Mouse (Mus musculus) heart, embryonic 15.5 days (tissue): ENCODE results near the gene Mad2l2. TPM values are rescaled to one million over a fixed set of nuclear protein-coding genes. Genes with fewer than 3 reads are reported as not detected.
"Not testable (repeated sequence)": the region's sequence is repeated elsewhere in the genome, so short reads cannot be mapped to it uniquely, and the experiment has no call there.

Experiments
- ATAC-seq: fragments of 200-750 bp; cut with Nextera tagmentation; replicated peaks from 2 replicates; pipeline ENCODE4 v1.8.0; 2017; ENCODE audit warnings: low read depth, moderate TSS enrichment; ENCODE audit not compliant: insufficient number of reproducible peaks, insufficient read depth, low FRiP score
- H3K27ac ChIP-seq: fragments of 300-500 bp; sonication (generic); 2 replicates; pipeline ENCODE4 v1.5.1; 2015; ENCODE audit warnings: mild to moderate bottlenecking, inconsistent platforms
- H3K27me3 ChIP-seq: fragments of 300-500 bp; sonication (generic); 2 replicates; pipeline ENCODE4 v1.6.1; 2015; ENCODE audit warnings: inconsistent platforms
- H3K36me3 ChIP-seq: fragments of 300-500 bp; sonication (generic); 2 replicates; pipeline ENCODE4 v1.6.1; 2015; ENCODE audit warnings: mild to moderate bottlenecking, inconsistent platforms
- H3K4me1 ChIP-seq: fragments of 300-500 bp; sonication (generic); replicated peaks from 2 replicates; pipeline ENCODE4 v1.6.1; 2015; ENCODE audit warnings: inconsistent platforms
- H3K4me2 ChIP-seq: fragments of 300-500 bp; sonication (generic); 2 replicates; pipeline ENCODE4 v1.6.1; 2015; ENCODE audit warnings: inconsistent platforms, mild to moderate bottlenecking, moderate library complexity
- H3K4me3 ChIP-seq: fragments of 300-500 bp; sonication (generic); 2 replicates; pipeline ENCODE4 v1.5.1; 2015; ENCODE audit warnings: mild to moderate bottlenecking, inconsistent platforms
- H3K9ac ChIP-seq: fragments of 300-500 bp; sonication (generic); 2 replicates; pipeline ENCODE4 v1.6.1; 2015; ENCODE audit warnings: mild to moderate bottlenecking, inconsistent platforms
- H3K9me3 ChIP-seq: fragments of 300-500 bp; sonication (generic); replicated peaks from 2 replicates; pipeline ENCODE4 v1.6.1; 2016; ENCODE audit warnings: inconsistent platforms
- WGBS: fragments of 180-500 bp; shearing (Covaris S2); methylation state at CpG from one replicate; pipeline ENCODE4 v1.1.7; 2015; ENCODE audit warnings: mixed read lengths; 5-methylcytosine and 5-hydroxymethylcytosine counted together
- polyA plus RNA-seq: library from polyadenylated mRNA; unstranded; fragments of >200 nt; fragmentation: Nextera tagmentation; extraction: Ambion mirVana; gene quantifications from 2 replicates; pipeline ENCODE4 v1.2.1, GENCODE M21; 2015

The Mad2l2 gene
- polyA plus RNA-seq, 1 experiment from 2014 or later = 30.9 TPM

GRCm38 (mm10) chr4:148164461-148164860 lies 34.3 kb downstream of the Mad2l2 start:
- peak overlapping the region; percentile 45 for H3K4me3 ChIP-seq
- no peaks in the 10 kb centered on the region for H3K36me3 ChIP-seq
- no peak for ATAC-seq
- H3K27me3 ChIP-seq = peaks cover 90% of the 10 kb centered on the region
- H3K4me1 ChIP-seq = peaks cover 34% of the 10 kb centered on the region
- no peaks in the 10 kb centered on the region for H3K9me3 ChIP-seq
- H3K27ac ChIP-seq = no peak overlapping the region
- WGBS = under 1% methylated on average over 16 of the region's 16 CpGs
- 0 out of 2 replicates have a peak overlapping the region, but pooled peaks have one; percentile 10 for H3K9ac ChIP-seq
- peak overlapping the region; percentile 72 for H3K4me2 ChIP-seq

DNA sequence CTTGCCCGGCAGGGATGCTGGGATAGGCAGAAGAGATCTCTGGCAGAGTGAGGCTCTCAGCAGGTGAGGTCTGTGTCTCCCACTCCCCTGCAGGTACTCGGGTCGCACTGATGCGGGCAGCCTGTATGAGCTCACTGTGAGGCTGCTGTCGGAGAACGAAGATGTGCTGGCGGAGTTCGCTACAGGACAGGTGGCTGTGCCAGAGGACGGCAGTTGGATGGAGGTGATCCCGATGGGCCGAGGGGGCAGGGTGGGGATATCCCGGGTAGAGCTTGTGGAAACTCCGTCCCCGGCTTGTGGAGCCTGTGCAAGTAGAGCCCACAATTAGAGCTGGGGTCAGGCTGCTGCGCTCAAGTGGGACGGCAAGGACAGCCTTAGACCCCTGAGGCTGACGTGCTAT lies 35.4 kb downstream of the Mad2l2 start:
- H3K9ac ChIP-seq = no peak overlapping the region
- H3K9me3 ChIP-seq = no peaks in the 10 kb centered on the region
- H3K27me3 ChIP-seq = peaks cover 90% of the 10 kb centered on the region
- ATAC-seq = no peak
- H3K4me1 ChIP-seq = peaks cover 27% of the 10 kb centered on the region
- H3K4me3 ChIP-seq = no peak overlapping the region
- H3K4me2 ChIP-seq = no peak overlapping the region
- H3K27ac ChIP-seq = no peak overlapping the region
- 12% methylated on average over 17 of the region's 17 CpGs for WGBS
- no peaks in the 10 kb centered on the region for H3K36me3 ChIP-seq

DNA sequence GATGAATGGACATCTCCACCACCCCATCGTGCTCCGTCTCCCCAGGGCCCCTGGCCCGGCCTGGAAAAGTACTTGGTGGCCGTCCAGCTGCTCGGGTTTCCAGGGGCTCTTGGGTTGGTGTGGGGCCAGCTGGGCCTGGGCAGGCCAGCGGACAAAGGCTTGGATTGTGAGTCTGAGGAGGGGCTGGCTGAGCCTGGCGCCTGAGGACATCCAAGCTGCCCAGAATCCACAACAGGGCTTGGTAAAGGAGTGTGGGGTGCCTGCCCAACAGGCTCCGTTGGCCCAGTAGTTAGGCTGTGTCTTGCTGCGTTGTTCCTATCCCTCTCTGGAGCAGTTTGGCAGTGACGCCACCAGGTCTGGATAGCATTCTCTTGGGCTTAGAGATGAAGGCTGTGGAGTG lies 36.2 kb downstream of the Mad2l2 start:
- no peaks in the 10 kb centered on the region for H3K9me3 ChIP-seq
- H3K36me3 ChIP-seq = no peaks in the 10 kb centered on the region
- H3K27ac ChIP-seq = no peak overlapping the region
- peak overlapping the region; percentile 33; the same call in 1 of the 2 replicates for H3K4me2 ChIP-seq
- H3K9ac ChIP-seq = no peak overlapping the region
- H3K27me3 ChIP-seq = peaks cover 89% of the 10 kb centered on the region
- H3K4me3 ChIP-seq = 0 out of 2 replicates have a peak overlapping the region, but pooled peaks have one; percentile 6
- ATAC-seq = no peak
- H3K4me1 ChIP-seq = peaks cover 23% of the 10 kb centered on the region
- WGBS = 5% methylated on average over 10 of the region's 10 CpGs

GRCm38 (mm10) chr4:148166986-148167385 lies 36.8 kb downstream of the Mad2l2 start:
- Histone ChIP-seq H3K4me1 (peaks cover 23% of the 10 kb centered on the region), H3K9ac (no peak overlapping the region), H3K36me3 (no peaks in the 10 kb centered on the region), H3K4me3 (0 out of 2 replicates have a peak overlapping the region, but pooled peaks have one; percentile 6), H3K27me3 (peaks cover 89% of the 10 kb centered on the region), H3K4me2 (peak overlapping the region; percentile 33), H3K27ac (no peak overlapping the region), H3K9me3 (no peaks in the 10 kb centered on the region)
- WGBS = 26% methylated on average over 4 of the region's 4 CpGs
- ATAC-seq = no peak

GRCm38 (mm10) chr4:148168287-148168686 lies 38.1 kb downstream of the Mad2l2 start:
- no peaks in the 10 kb centered on the region for H3K9me3 ChIP-seq
- H3K36me3 ChIP-seq = no peaks in the 10 kb centered on the region
- no peak overlapping the region for H3K4me2 ChIP-seq
- ATAC-seq = no peak
- no peak overlapping the region for H3K9ac ChIP-seq
- no peak overlapping the region for H3K4me3 ChIP-seq
- WGBS = 19% methylated on average over 7 of the region's 7 CpGs
- H3K27me3 ChIP-seq = peaks cover 88% of the 10 kb centered on the region
- H3K27ac ChIP-seq = no peak overlapping the region
- peaks cover 23% of the 10 kb centered on the region for H3K4me1 ChIP-seq

DNA sequence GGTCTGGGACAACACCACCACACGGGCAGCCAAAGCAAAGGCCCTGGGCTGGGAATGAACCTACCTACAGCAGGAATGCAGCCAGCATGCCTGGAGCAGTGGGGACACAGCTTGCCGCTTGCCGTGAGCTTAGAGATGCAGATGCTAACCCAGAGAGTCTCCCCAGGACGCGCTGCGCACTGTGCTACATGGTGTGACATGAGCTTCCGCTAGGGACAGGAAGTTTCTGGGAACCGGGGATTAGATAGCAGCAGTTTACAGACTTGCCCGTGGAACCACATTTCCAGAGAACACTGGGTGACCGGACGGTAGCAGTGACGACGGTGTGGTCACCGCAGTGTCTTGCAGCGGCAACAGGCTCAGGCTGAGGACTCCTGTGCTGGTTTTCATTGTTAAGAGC lies 39.4 kb downstream of the Mad2l2 start:
- H3K4me3 ChIP-seq = no peak overlapping the region
- 0 out of 2 replicates have a peak overlapping the region, but pooled peaks have one; percentile 15 for H3K4me2 ChIP-seq
- no peak overlapping the region for H3K9ac ChIP-seq
- peaks cover 15% of the 10 kb centered on the region for H3K4me1 ChIP-seq
- no peaks in the 10 kb centered on the region for H3K36me3 ChIP-seq
- peaks cover 89% of the 10 kb centered on the region for H3K27me3 ChIP-seq
- ATAC-seq = no peak
- 14% methylated on average over 15 of the region's 15 CpGs for WGBS
- H3K9me3 ChIP-seq = no peaks in the 10 kb centered on the region
- H3K27ac ChIP-seq = no peak overlapping the region

DNA sequence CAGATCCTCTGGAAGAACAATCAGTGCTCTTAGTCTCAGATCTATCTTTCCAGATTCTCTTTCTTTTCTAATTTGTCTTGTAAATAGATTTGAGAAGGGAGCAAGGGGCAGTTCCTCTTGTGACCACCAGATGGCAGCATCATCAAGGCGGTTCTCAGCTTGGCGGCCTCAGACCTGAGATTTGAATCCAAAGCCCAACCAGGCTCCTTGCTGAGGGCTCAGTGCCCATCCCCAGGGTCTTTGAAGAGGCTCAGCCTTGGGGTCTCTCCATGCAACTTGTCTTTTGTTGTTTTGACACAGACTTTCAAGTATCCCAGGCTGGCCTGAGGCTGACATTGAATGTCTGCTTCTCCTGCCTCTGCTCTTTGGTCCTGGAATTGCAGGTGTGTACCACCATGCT lies 40.7 kb downstream of the Mad2l2 start:
- Histone ChIP-seq H3K4me3 (no peak overlapping the region), H3K36me3 (no peaks in the 10 kb centered on the region), H3K9me3 (no peaks in the 10 kb centered on the region), H3K4me1 (peaks cover 12% of the 10 kb centered on the region), H3K4me2 (no peak overlapping the region), H3K27ac (no peak overlapping the region), H3K9ac (no peak overlapping the region), H3K27me3 (peaks cover 89% of the 10 kb centered on the region)
- WGBS = 2% methylated on average over 2 of the region's 2 CpGs
- ATAC-seq = no peak

DNA sequence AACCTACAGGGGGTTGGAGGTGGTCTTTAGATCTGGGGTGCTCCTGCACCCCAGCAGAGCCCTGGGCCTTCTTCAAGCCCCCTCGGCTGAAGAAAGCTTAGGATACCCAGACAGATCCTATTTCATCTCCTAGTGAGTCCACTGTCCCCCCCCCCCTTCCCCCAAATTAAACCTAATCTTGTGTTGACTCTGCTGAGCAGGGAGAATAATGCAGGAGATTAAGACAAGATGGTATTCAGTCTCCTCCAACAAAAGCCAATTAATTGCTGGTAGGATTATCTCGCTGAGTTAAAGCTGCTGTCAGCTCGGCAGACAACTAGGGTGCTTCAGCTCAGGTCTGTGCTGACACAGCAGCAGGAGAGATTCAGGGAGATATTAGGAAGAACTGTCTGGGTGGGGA lies 41.1 kb downstream of the Mad2l2 start:
- H3K4me2 ChIP-seq = no peak overlapping the region
- peaks cover 89% of the 10 kb centered on the region for H3K27me3 ChIP-seq
- 40% methylated on average over 3 of the region's 3 CpGs for WGBS
- ATAC-seq = no peak
- no peaks in the 10 kb centered on the region for H3K36me3 ChIP-seq
- peaks cover 11% of the 10 kb centered on the region for H3K4me1 ChIP-seq
- H3K27ac ChIP-seq = no peak overlapping the region
- no peaks in the 10 kb centered on the region for H3K9me3 ChIP-seq
- H3K4me3 ChIP-seq = no peak overlapping the region
- no peak overlapping the region for H3K9ac ChIP-seq

DNA sequence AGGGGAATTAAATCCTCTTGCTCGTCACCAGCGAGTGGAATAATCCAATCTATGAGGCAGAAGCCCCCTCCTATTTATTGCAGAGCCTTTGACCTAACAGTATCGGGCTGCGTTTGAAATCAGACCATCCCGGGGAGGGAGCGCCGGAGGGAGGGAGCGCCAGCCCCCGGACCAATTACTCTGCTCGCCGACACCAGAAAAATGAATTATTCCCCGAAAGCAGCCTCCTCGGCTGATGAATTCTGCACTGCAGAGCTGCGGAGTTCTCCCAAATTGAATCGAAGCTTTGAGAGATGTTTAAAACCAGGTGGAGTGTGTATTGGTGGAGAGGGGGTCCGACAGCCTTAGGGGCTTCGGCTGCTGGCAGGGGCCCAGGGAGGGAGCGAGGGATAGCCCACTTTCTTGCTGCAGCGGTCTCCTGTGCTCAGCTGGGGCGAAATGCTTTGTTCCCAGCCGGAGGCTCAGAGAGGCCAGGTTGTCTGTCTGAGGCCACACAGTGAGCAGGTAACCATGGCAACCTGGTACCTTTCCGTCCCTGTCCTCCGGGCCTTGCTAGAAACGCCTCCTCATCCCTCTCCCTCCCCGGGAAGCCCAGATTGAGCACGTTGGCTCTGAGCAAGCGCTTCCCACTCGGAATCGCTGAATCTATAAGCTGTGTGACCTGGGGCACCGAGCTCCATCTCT lies 43.8 kb downstream of the Mad2l2 start:
- H3K27me3 ChIP-seq = peaks cover 93% of the 10 kb centered on the region
- no peak overlapping the region for H3K4me2 ChIP-seq
- H3K9me3 ChIP-seq = no peaks in the 10 kb centered on the region
- no peaks in the 10 kb centered on the region for H3K36me3 ChIP-seq
- peak overlapping the region; percentile 1; the same call in 1 of the 2 replicates for H3K4me3 ChIP-seq
- H3K9ac ChIP-seq = no peak overlapping the region
- H3K4me1 ChIP-seq = 0 out of 2 replicates have a peak, but pooled peaks cover 4% of the 10 kb centered on the region
- ATAC-seq = no peak
- no peak overlapping the region for H3K27ac ChIP-seq
- 3% methylated on average over 30 of the region's 30 CpGs for WGBS

DNA sequence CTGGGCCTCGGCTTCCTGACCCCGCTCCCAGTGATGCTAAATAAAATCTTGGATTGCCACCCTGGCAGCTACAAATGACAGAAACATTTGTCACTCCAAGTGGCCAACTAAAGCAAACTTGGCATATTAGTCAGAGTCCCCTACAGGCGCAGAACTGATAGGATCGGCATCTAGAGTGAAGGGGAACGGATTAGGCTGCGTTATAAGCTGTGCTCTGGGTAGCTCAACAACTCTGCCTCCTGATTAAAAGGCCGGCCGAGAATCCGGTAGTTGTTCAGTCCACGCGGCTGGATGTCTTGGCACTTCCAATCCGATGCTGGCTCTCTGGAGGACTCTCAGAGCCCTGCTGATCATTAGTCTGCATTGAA lies 44.3 kb downstream of the Mad2l2 start:
- H3K36me3 ChIP-seq = no peaks in the 10 kb centered on the region
- ATAC-seq = no peak
- 0 out of 2 replicates have a peak, but pooled peaks cover 3% of the 10 kb centered on the region for H3K4me1 ChIP-seq
- H3K4me3 ChIP-seq = no peak overlapping the region
- no peaks in the 10 kb centered on the region for H3K9me3 ChIP-seq
- H3K27me3 ChIP-seq = peaks cover 94% of the 10 kb centered on the region
- no peak overlapping the region for H3K9ac ChIP-seq
- no peak overlapping the region for H3K27ac ChIP-seq
- 13% methylated on average over 12 of the region's 12 CpGs for WGBS
- no peak overlapping the region for H3K4me2 ChIP-seq

DNA sequence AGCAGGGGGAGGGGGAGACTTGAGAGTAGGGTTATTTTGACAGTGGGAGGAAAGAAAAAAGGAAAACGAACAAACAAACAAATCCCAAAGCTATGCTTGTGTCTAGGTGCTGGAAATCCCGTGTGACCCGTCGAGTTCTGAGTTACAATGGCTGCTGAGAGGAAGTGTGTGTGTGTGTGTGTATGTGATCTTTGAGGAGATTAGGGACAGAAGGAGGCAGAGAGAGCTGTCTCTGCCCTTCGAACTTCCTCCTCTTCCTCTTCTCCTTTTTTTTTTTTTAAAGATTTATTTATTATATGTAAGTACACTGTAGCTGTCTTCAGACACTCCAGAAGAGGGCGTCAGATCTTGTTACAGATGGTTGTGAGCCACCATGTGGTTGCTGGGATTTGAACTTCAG lies 46.4 kb downstream of the Mad2l2 start:
- H3K27me3 ChIP-seq = peaks cover 80% of the 10 kb centered on the region
- 50% methylated on average over 5 of the region's 6 CpGs for WGBS
- H3K36me3 ChIP-seq, H3K4me1 ChIP-seq, H3K4me3 ChIP-seq, H3K4me2 ChIP-seq, H3K9me3 ChIP-seq, H3K9ac ChIP-seq, H3K27ac ChIP-seq, ATAC-seq: not testable (repeated sequence)

GRCm38 (mm10) chr4:148177716-148178115 lies 47.5 kb downstream of the Mad2l2 start:
- H3K4me1 ChIP-seq = no peaks in the 10 kb centered on the region
- peaks cover 79% of the 10 kb centered on the region for H3K27me3 ChIP-seq

More at GRCm38 (mm10) chr4:148177716-148178115, 47.5 kb downstream of the Mad2l2 start:
- no peak overlapping the region for H3K4me3 ChIP-seq
- no peak overlapping the region for H3K9ac ChIP-seq
- no peaks in the 10 kb centered on the region for H3K36me3 ChIP-seq
- no peaks in the 10 kb centered on the region for H3K9me3 ChIP-seq
- H3K4me2 ChIP-seq = no peak overlapping the region
- H3K27ac ChIP-seq = no peak overlapping the region
- ATAC-seq = no peak
